Mouse (Mus musculus) testis, adult 2 months (tissue): ENCODE data around the gene Rcsd1. TPM values are rescaled to one million over a fixed set of nuclear protein-coding genes. Genes with fewer than 3 reads are reported as not detected.

Experiments
- H3K27ac ChIP-seq: fragments of 200-500 bp; 2 replicates; pipeline ENCODE4 v1.5.1; 2012; ENCODE audit warnings: low read depth, low read length; ENCODE audit not compliant: control insufficient read depth, insufficient read depth
- H3K27me3 ChIP-seq: fragments of 200-500 bp; 2 replicates; pipeline ENCODE4 v1.6.1; 2012; ENCODE audit warnings: mild to moderate bottlenecking, low read length, moderate library complexity; ENCODE audit not compliant: control insufficient read depth, insufficient read depth
- H3K36me3 ChIP-seq: fragments of 200-500 bp; 2 replicates; pipeline ENCODE4 v1.6.1; 2012; ENCODE audit warnings: mild to moderate bottlenecking, low read length; ENCODE audit not compliant: control insufficient read depth, insufficient read depth
- H3K4me1 ChIP-seq: fragments of 200-500 bp; 2 replicates; pipeline ENCODE4 v1.6.1; 2012; ENCODE audit warnings: low read length; ENCODE audit not compliant: control insufficient read depth, insufficient read depth
- H3K4me3 ChIP-seq: fragments of 200-500 bp; 2 replicates; pipeline ENCODE4 v1.5.1; 2012; ENCODE audit warnings: low read depth, mild to moderate bottlenecking, low read length, moderate library complexity, mixed read lengths; ENCODE audit not compliant: control insufficient read depth
- CTCF ChIP-seq: fragments of 200-500 bp; IDR thresholded peaks from 2 replicates; pipeline ENCODE4 v1.5.1; 2012; ENCODE audit warnings: low read depth, mild to moderate bottlenecking, inconsistent platforms, low read length, moderate library complexity; ENCODE audit not compliant: control insufficient read depth, insufficient read depth, insufficient replicate concordance
- POLR2A ChIP-seq: fragments of 200-500 bp; IDR thresholded peaks from 2 replicates; pipeline ENCODE4 v1.6.1; 2012; ENCODE audit warnings: low read depth, mild to moderate bottlenecking, inconsistent platforms, low read length, moderate library complexity; ENCODE audit not compliant: control insufficient read depth
- polyA plus RNA-seq: library from polyadenylated mRNA; depleted of rRNA; stranded (reverse); fragments of >200 nt; gene quantifications from 2 replicates; pipeline ENCODE4 v1.2.3, GENCODE M21; 2012

Gene Rcsd1
- polyA plus RNA-seq, 1 experiment: 0.89 TPM

- H3K27ac ChIP-seq: no peak overlapping the region
- peaks cover 9% of the 10 kb centered on the region for H3K4me1 ChIP-seq
- H3K36me3 ChIP-seq: no peaks in the 10 kb centered on the region
- no peaks in the 10 kb centered on the region for H3K27me3 ChIP-seq
- no peak overlapping the region for H3K4me3 ChIP-seq
- TF ChIP-seq CTCF (no peak), POLR2A (no peak)
Observed at GRCm38 (mm10) chr1:165660774-165661173, 48.8 kb downstream of the Rcsd1 start.

GRCm38 (mm10) chr1:165658602-165659001 lies 51.0 kb downstream of the Rcsd1 start:
- TF ChIP-seq CTCF: peak; percentile 57; the same call in 1 of the 2 replicates
- TF ChIP-seq POLR2A: no peak
- no peak overlapping the region for H3K27ac ChIP-seq

GRCm38 (mm10) chr1:165655482-165655881 lies 54.1 kb downstream of the Rcsd1 start:
- TF ChIP-seq POLR2A (no peak), CTCF (no peak)
- Histone ChIP-seq H3K36me3 (no peaks in the 10 kb centered on the region), H3K4me1 (peaks cover 10% of the 10 kb centered on the region), H3K4me3 (peak overlapping the region; percentile 31), H3K27ac (no peak overlapping the region), H3K27me3 (no peaks in the 10 kb centered on the region)

More at GRCm38 (mm10) chr1:165658602-165659001, 51.0 kb downstream of the Rcsd1 start:
- Histone ChIP-seq H3K4me1 (peaks cover 10% of the 10 kb centered on the region), H3K27me3 (no peaks in the 10 kb centered on the region), H3K4me3 (no peak overlapping the region), H3K36me3 (no peaks in the 10 kb centered on the region)

- TF ChIP-seq CTCF: peak; percentile 41; the same call in 1 of the 2 replicates
- 0 out of 2 replicates have a peak, but pooled peaks have one; percentile 17 for TF ChIP-seq POLR2A
- no peaks in the 10 kb centered on the region for H3K36me3 ChIP-seq
- no peak overlapping the region for H3K4me3 ChIP-seq
- H3K4me1 ChIP-seq: peaks cover 10% of the 10 kb centered on the region
- no peak overlapping the region for H3K27ac ChIP-seq
- no peaks in the 10 kb centered on the region for H3K27me3 ChIP-seq
Observed at GRCm38 (mm10) chr1:165655022-165655421, 54.5 kb downstream of the Rcsd1 start.

- H3K27ac ChIP-seq: no peak overlapping the region
Observed at GRCm38 (mm10) chr1:165653126-165653885, 56.3 kb downstream of the Rcsd1 start.

GRCm38 (mm10) chr1:165652507-165652906 lies 57.0 kb downstream of the Rcsd1 start:
- no peak for TF ChIP-seq POLR2A
- TF ChIP-seq CTCF: no peak
- Histone ChIP-seq H3K4me3 (no peak overlapping the region), H3K27me3 (no peaks in the 10 kb centered on the region), H3K36me3 (no peaks in the 10 kb centered on the region), H3K4me1 (peaks cover 10% of the 10 kb centered on the region), H3K27ac (no peak overlapping the region)

More at GRCm38 (mm10) chr1:165653126-165653885, 56.3 kb downstream of the Rcsd1 start:
- no peak for TF ChIP-seq CTCF
- no peak for TF ChIP-seq POLR2A
- Histone ChIP-seq H3K36me3 (no peaks in the 10 kb centered on the region), H3K4me3 (no peak overlapping the region), H3K27me3 (no peaks in the 10 kb centered on the region), H3K4me1 (peaks cover 10% of the 10 kb centered on the region)

GRCm38 (mm10) chr1:165651158-165651557 lies 58.4 kb downstream of the Rcsd1 start:
- H3K4me1 ChIP-seq: peaks cover 10% of the 10 kb centered on the region
- H3K36me3 ChIP-seq: no peaks in the 10 kb centered on the region

More at GRCm38 (mm10) chr1:165651158-165651557, 58.4 kb downstream of the Rcsd1 start:
- H3K27ac ChIP-seq: no peak overlapping the region
- no peak for TF ChIP-seq CTCF
- TF ChIP-seq POLR2A: no peak
- H3K4me3 ChIP-seq: no peak overlapping the region
- no peaks in the 10 kb centered on the region for H3K27me3 ChIP-seq
